Mouse (Mus musculus) testis, adult 2 months (tissue): ENCODE measurements around the gene Phf13. TPM values are rescaled to one million over a fixed set of nuclear protein-coding genes. Genes with fewer than 3 reads are reported as not detected.

Source experiments
- H3K27ac ChIP-seq: fragments of 200-500 bp; 2 replicates; pipeline ENCODE4 v1.5.1; 2012; ENCODE audit warnings: low read depth, low read length; ENCODE audit not compliant: control insufficient read depth, insufficient read depth
- H3K27me3 ChIP-seq: fragments of 200-500 bp; 2 replicates; pipeline ENCODE4 v1.6.1; 2012; ENCODE audit warnings: mild to moderate bottlenecking, low read length, moderate library complexity; ENCODE audit not compliant: control insufficient read depth, insufficient read depth
- H3K36me3 ChIP-seq: fragments of 200-500 bp; 2 replicates; pipeline ENCODE4 v1.6.1; 2012; ENCODE audit warnings: mild to moderate bottlenecking, low read length; ENCODE audit not compliant: control insufficient read depth, insufficient read depth
- H3K4me1 ChIP-seq: fragments of 200-500 bp; 2 replicates; pipeline ENCODE4 v1.6.1; 2012; ENCODE audit warnings: low read length; ENCODE audit not compliant: control insufficient read depth, insufficient read depth
- H3K4me3 ChIP-seq: fragments of 200-500 bp; 2 replicates; pipeline ENCODE4 v1.5.1; 2012; ENCODE audit warnings: low read depth, mild to moderate bottlenecking, low read length, moderate library complexity, mixed read lengths; ENCODE audit not compliant: control insufficient read depth
- CTCF ChIP-seq: fragments of 200-500 bp; IDR thresholded peaks from 2 replicates; pipeline ENCODE4 v1.5.1; 2012; ENCODE audit warnings: low read depth, mild to moderate bottlenecking, inconsistent platforms, low read length, moderate library complexity; ENCODE audit not compliant: control insufficient read depth, insufficient read depth, insufficient replicate concordance
- POLR2A ChIP-seq: fragments of 200-500 bp; IDR thresholded peaks from 2 replicates; pipeline ENCODE4 v1.6.1; 2012; ENCODE audit warnings: low read depth, mild to moderate bottlenecking, inconsistent platforms, low read length, moderate library complexity; ENCODE audit not compliant: control insufficient read depth
- polyA plus RNA-seq: library from polyadenylated mRNA; depleted of rRNA; stranded (reverse); fragments of >200 nt; gene quantifications from 2 replicates; pipeline ENCODE4 v1.2.3, GENCODE M21; 2012; rRNA removed

Phf13 gene
- 41.8 and 43.6 TPM in 2 replicates for polyA plus RNA-seq

GRCm38 (mm10) chr4:151996173-151996950, at the start of gene Phf13:
TSS of gene Phf13 (minus strand) at chr4:151996258.
- H3K27ac ChIP-seq = peak within 1 kb of the TSS; percentile 97
- no peaks in the 10 kb centered on the region for H3K36me3 ChIP-seq
- H3K27me3 ChIP-seq = no peaks in the 10 kb centered on the region
- peak; percentile 86 for TF ChIP-seq POLR2A
- no peak for TF ChIP-seq CTCF
- H3K4me3 ChIP-seq = peak within 1 kb of the TSS; percentile 98
- H3K4me1 ChIP-seq = peaks cover 4% of the 10 kb centered on the region

GRCm38 (mm10) chr4:152044609-152045008, 48.6 kb upstream of the Phf13 start:
- H3K27me3 ChIP-seq = no peaks in the 10 kb centered on the region
- H3K36me3 ChIP-seq = peaks cover 3% of the 10 kb centered on the region
- TF ChIP-seq CTCF (no peak), POLR2A (no peak)
- H3K4me3 ChIP-seq = no peak overlapping the region
- no peak overlapping the region for H3K27ac ChIP-seq
- H3K4me1 ChIP-seq = peaks cover 8% of the 10 kb centered on the region

- Histone ChIP-seq H3K4me1 (peaks cover 8% of the 10 kb centered on the region), H3K36me3 (peaks cover 3% of the 10 kb centered on the region), H3K4me3 (no peak overlapping the region), H3K27ac (no peak overlapping the region), H3K27me3 (no peaks in the 10 kb centered on the region)
- no peak for TF ChIP-seq CTCF
- no peak for TF ChIP-seq POLR2A
These were observed 47.1 kb upstream of the Phf13 start for GRCm38 (mm10) chr4:152043171-152043570.

- Histone ChIP-seq H3K27ac (no peak overlapping the region), H3K4me3 (no peak overlapping the region), H3K27me3 (no peaks in the 10 kb centered on the region), H3K36me3 (peaks cover 3% of the 10 kb centered on the region; the same call in 1 of the 2 replicates), H3K4me1 (peaks cover 8% of the 10 kb centered on the region)
- TF ChIP-seq POLR2A (no peak), CTCF (no peak)
These were observed 46.0 kb upstream of the Phf13 start for GRCm38 (mm10) chr4:152041924-152042641.

GRCm38 (mm10) chr4:152039831-152040310, 43.8 kb upstream of the Phf13 start:
- peak overlapping the region; percentile 7 for H3K27ac ChIP-seq
- TF ChIP-seq CTCF (no peak), POLR2A (no peak)

GRCm38 (mm10) chr4:152038985-152039830, 43.1 kb upstream of the Phf13 start, which contains the start of gene Nol9:
TSS of gene Nol9 (plus strand) at chr4:152039321.
- Histone ChIP-seq H3K4me3 (peak within 1 kb of the TSS; percentile 91), H3K36me3 (no peaks in the 10 kb centered on the region; the same call in 1 of the 2 replicates), H3K27ac (peak within 1 kb of the TSS; percentile 7), H3K4me1 (peaks cover 8% of the 10 kb centered on the region), H3K27me3 (no peaks in the 10 kb centered on the region)
- TF ChIP-seq POLR2A (peak; percentile 71), CTCF (peak; percentile 87)

More at GRCm38 (mm10) chr4:152039831-152040310, 43.8 kb upstream of the Phf13 start:
- H3K27me3 ChIP-seq = no peaks in the 10 kb centered on the region
- H3K36me3 ChIP-seq = no peaks in the 10 kb centered on the region; the same call in 1 of the 2 replicates
- peak overlapping the region; percentile 91 for H3K4me3 ChIP-seq
- H3K4me1 ChIP-seq = peaks cover 8% of the 10 kb centered on the region
